Mouse (Mus musculus) T-helper 1 cell (primary cell): Measurements from ENCODE around the gene Uqcc3.

Source experiments
- in situ Hi-C: fragments of 300-600 bp; cut with MboI, MseI; formaldehyde crosslinking; loops from one replicate; pipeline ENCODE4 v1.15.1; 2025; ENCODE audit warnings: high pct_unique_total_duplicates

Uqcc3 gene

GRCm38 (mm10) chr19:8852236-8852928, 28.3 kb downstream of the Uqcc3 start:
- in situ Hi-C loops: loop anchor here (25.0 kb wide), 2 partner anchors 485 to 610 kb away; no protein-coding TSS in a partner anchor

GRCm38 (mm10) chr19:8851639-8852038, 29.1 kb downstream of the Uqcc3 start:
- in situ Hi-C loops: loop anchor here (25.0 kb wide), 2 partner anchors 486 to 611 kb away; no protein-coding TSS in a partner anchor

GRCm38 (mm10) chr19:8850402-8850901, 30.3 kb downstream of the Uqcc3 start, which contains the start of gene Lrrn4cl:
Lrrn4cl (plus strand) TSS chr19:8850768.
- in situ Hi-C loops: loop anchor here (25.0 kb wide), 2 partner anchors 487 to 612 kb away; no protein-coding TSS in a partner anchor

GRCm38 (mm10) chr19:8848356-8848755, 32.4 kb downstream of the Uqcc3 start:
- in situ Hi-C loops: loop anchor here (5.0 to 25.0 kb wide), 2 partner anchors 264 to 1039 kb away; partner anchors contain the start of gene Incenp

- in situ Hi-C loops: loop anchor here (5.0 to 25.0 kb wide), 2 partner anchors 268 to 1043 kb away; partner anchors contain the start of gene Incenp
These were observed 36.2 kb downstream of the Uqcc3 start for GRCm38 (mm10) chr19:8844371-8845129.

GRCm38 (mm10) chr19:8842961-8843360, 37.8 kb downstream of the Uqcc3 start:
- in situ Hi-C loops: loop anchor here (25.0 kb wide), 1 partner anchor 1044 kb away; the partner anchor contains the start of gene Incenp

- in situ Hi-C loops: loop anchor here (25.0 kb wide), 1 partner anchor 1046 kb away; the partner anchor contains the start of gene Incenp
These were observed 39.7 kb downstream of the Uqcc3 start for GRCm38 (mm10) chr19:8841012-8841411.

GRCm38 (mm10) chr19:8839908-8840791, 40.6 kb downstream of the Uqcc3 start:
- in situ Hi-C loops: loop anchor here (5.0 to 25.0 kb wide), 3 partner anchors 32 to 1047 kb away; partner anchors contain the start of genes Incenp and Ubxn1

- in situ Hi-C loops: loop anchor here (5.0 to 25.0 kb wide), 3 partner anchors 33 to 1048 kb away; partner anchors contain the start of genes Incenp and Ubxn1
These were observed 41.4 kb downstream of the Uqcc3 start, which contains the start of gene Gng3 for GRCm38 (mm10) chr19:8839103-8839907. Gng3 (minus strand) TSS chr19:8839194.

- in situ Hi-C loops: loop anchor here (5.0 to 25.0 kb wide), 3 partner anchors 34 to 1049 kb away; partner anchors contain the start of genes Incenp and Ubxn1
These were observed 42.5 kb downstream of the Uqcc3 start for GRCm38 (mm10) chr19:8838041-8838730.

- in situ Hi-C loops: loop anchor here (5.0 to 25.0 kb wide), 3 partner anchors 35 to 1050 kb away; partner anchors contain the start of genes Incenp and Ubxn1
These were observed 43.4 kb downstream of the Uqcc3 start, which contains the start of gene Bscl2 for GRCm38 (mm10) chr19:8837251-8837791. Bscl2 (plus strand) TSS chr19:8837467.

GRCm38 (mm10) chr19:8836327-8836726, 44.4 kb downstream of the Uqcc3 start:
- in situ Hi-C loops: loop anchor here (5.0 to 25.0 kb wide), 3 partner anchors 36 to 1051 kb away; partner anchors contain the start of genes Incenp and Ubxn1

GRCm38 (mm10) chr19:8832971-8833370, 47.8 kb downstream of the Uqcc3 start:
- in situ Hi-C loops: loop anchor here (25.0 kb wide), 1 partner anchor 1054 kb away; the partner anchor contains the start of gene Incenp

GRCm38 (mm10) chr19:8831262-8831661, 49.5 kb downstream of the Uqcc3 start:
- in situ Hi-C loops: loop anchor here (25.0 kb wide), 1 partner anchor 1056 kb away; the partner anchor contains the start of gene Incenp

GRCm38 (mm10) chr19:8830664-8831063, 50.1 kb downstream of the Uqcc3 start:
- in situ Hi-C loops: loop anchor here (25.0 kb wide), 1 partner anchor 1057 kb away; the partner anchor contains the start of gene Incenp
